Mouse (Mus musculus): ENCODE data around the gene Hoxb5.

- TF ChIP-seq CTCF (IDR thresholded peaks at IDR 0.05; ENCODE audit: borderline replicate concordance, control insufficient read depth, extremely low read depth, insufficient read depth, low read length, poor library complexity) (no peak), POLR2A (IDR thresholded peaks at IDR 0.05; ENCODE audit: control insufficient read depth, extremely low read depth, insufficient read depth, low read length, poor library complexity) (no peak)
These were observed 51.2 kb downstream of the Hoxb5 start for GRCm38 (mm10) chr11:96354376-96354775.
